Mouse (Mus musculus): ENCODE data around the gene Hoxb3. TPM values are rescaled to one million over a fixed set of nuclear protein-coding genes. Genes with fewer than 3 reads are reported as not detected.

Gene Hoxb3
- total RNA-seq, 2 experiments from 2014 or later: not detected

Small RNA genes within 50 kb of the gene (microRNA-seq; reads per million reads assigned to microRNA genes)
- gene Mir10a: 9.2 to 20.1 reads per million in 2 experiments

Other genes starting within 250 kb of the Hoxb3 start
- 100 to 1,000 TPM; 349 to 365 TPM for gene Atp5g1, start 247.7 kb upstream of the Hoxb3 start, total RNA-seq (2021)
- not detected for gene Calcoco2, start 211.4 kb upstream of the Hoxb3 start, total RNA-seq (2021)
- gene Ttll6, start 189.5 kb upstream of the Hoxb3 start, total RNA-seq (2021): under 1 TPM in 1 of 2 experiments, not detected in 1; 0.12 TPM
- gene Hoxb13, start 129.0 kb upstream of the Hoxb3 start, total RNA-seq (2021): not detected
- gene Hoxb9, start 51.9 kb upstream of the Hoxb3 start, total RNA-seq (2021): not detected
- not detected for gene Hoxb8, start 41.4 kb upstream of the Hoxb3 start, total RNA-seq (2021)
- not detected for gene Hoxb7, start 36.7 kb upstream of the Hoxb3 start, total RNA-seq (2021)
- gene Hoxb6, start 30.9 kb upstream of the Hoxb3 start, total RNA-seq (2021): not detected
- gene Hoxb5, start 20.0 kb upstream of the Hoxb3 start, total RNA-seq (2021): not detected
- gene Hoxb4, start 5.1 kb upstream of the Hoxb3 start, total RNA-seq (2021): not detected
- gene Hoxb2, start 27.2 kb downstream of the Hoxb3 start, total RNA-seq (2021): not detected
- gene Hoxb1, start 42.4 kb downstream of the Hoxb3 start, total RNA-seq (2021): not detected
- gene Skap1, start 141.3 kb downstream of the Hoxb3 start, total RNA-seq (2021): 1 to 10 TPM; 1.9 to 2.1 TPM